Mouse (Mus musculus) gastrocnemius, postnatal 25 days (tissue): ENCODE data around the gene Pou6f1. TPM values are rescaled to one million over a fixed set of nuclear protein-coding genes. Genes with fewer than 3 reads are reported as not detected.
"Not testable (repeated sequence)": the region's sequence is repeated elsewhere in the genome, so short reads cannot be mapped to it uniquely, and the experiment has no call there.

Experiments
- DNase-seq: peaks from one replicate; pipeline ENCODE4 v3.0.0; 2022
- long read RNA-seq, 2 experiments: library from polyadenylated mRNA; stranded (forward); transcript quantifications; one replicate each; pipeline ENCODE4 v2.0.0; 2021
- total RNA-seq, 2 experiments: library from RNA; stranded (reverse); gene quantifications; 1 replicate in 1 of 2; 2 replicates in 1 of 2; pipeline ENCODE4 v1.2.3; 2021

Pou6f1 gene
- 10 to 100 TPM; 12.3 to 12.5 TPM for total RNA-seq
- long read RNA-seq, experiment 1, partial matches to known transcripts = 2 of 5 reads
- long read RNA-seq, experiment 1, other reads (novel, unspliced or antisense) = 3 of 5 reads
- long read RNA-seq, experiment 2, partial matches to known transcripts = 0 of 5 reads
- long read RNA-seq, experiment 2, other reads (novel, unspliced or antisense) = 3 of 5 reads

- DNase-seq = peak; percentile 59
Measured at GRCm38 (mm10) chr15:100599276-100600046, at the start of gene Pou6f1. Gene Pou6f1 (minus strand): TSS chr15:100599984.

GRCm38 (mm10) chr15:100646161-100646560 is 46.4 kb upstream of the Pou6f1 start:
- DNase-seq = no peak

- no peak for DNase-seq
Measured at GRCm38 (mm10) chr15:100642451-100642850, 42.7 kb upstream of the Pou6f1 start.

GRCm38 (mm10) chr15:100641226-100641810 is 41.5 kb upstream of the Pou6f1 start:
- DNase-seq = no peak

- no peak for DNase-seq
Measured at GRCm38 (mm10) chr15:100639972-100640750, 40.4 kb upstream of the Pou6f1 start.

GRCm38 (mm10) chr15:100637661-100638060 is 37.9 kb upstream of the Pou6f1 start:
- DNase-seq = no peak

GRCm38 (mm10) chr15:100636700-100637501 is 37.1 kb upstream of the Pou6f1 start, which contains the start of gene Smagp:
Gene Smagp (minus strand): TSS chr15:100636940.
- DNase-seq = peak; percentile 45

- no peak for DNase-seq
Measured at GRCm38 (mm10) chr15:100635851-100636645, 36.3 kb upstream of the Pou6f1 start.

- DNase-seq = no peak
Measured at GRCm38 (mm10) chr15:100635239-100635638, 35.5 kb upstream of the Pou6f1 start.

GRCm38 (mm10) chr15:100633341-100633740 is 33.6 kb upstream of the Pou6f1 start:
- no peak for DNase-seq

GRCm38 (mm10) chr15:100632323-100632722 is 32.5 kb upstream of the Pou6f1 start:
- DNase-seq = no peak

- no peak for DNase-seq
Measured at GRCm38 (mm10) chr15:100631454-100632170, 31.8 kb upstream of the Pou6f1 start.

GRCm38 (mm10) chr15:100630126-100630525 is 30.3 kb upstream of the Pou6f1 start:
- no peak for DNase-seq

- no peak for DNase-seq
Measured at GRCm38 (mm10) chr15:100628797-100629196, 29.0 kb upstream of the Pou6f1 start.

GRCm38 (mm10) chr15:100627774-100628370 is 28.1 kb upstream of the Pou6f1 start:
- DNase-seq = no peak

GRCm38 (mm10) chr15:100627287-100627686 is 27.5 kb upstream of the Pou6f1 start:
- DNase-seq = no peak

- DNase-seq = no peak
Measured at GRCm38 (mm10) chr15:100624435-100624834, 24.7 kb upstream of the Pou6f1 start.

GRCm38 (mm10) chr15:100623754-100624153 is 24.0 kb upstream of the Pou6f1 start:
- DNase-seq = no peak

GRCm38 (mm10) chr15:100622164-100622563 is 22.4 kb upstream of the Pou6f1 start:
- no peak for DNase-seq

GRCm38 (mm10) chr15:100621671-100622070 is 21.9 kb upstream of the Pou6f1 start:
- not testable (repeated sequence) for DNase-seq
